Mouse (Mus musculus) v-Abl transformed pro-B cells (cell line): ENCODE results near the gene Spryd3.

ENCODE experiments used
- in situ Hi-C, 2 experiments: fragments of 400-800 bp; cut with MboI; formaldehyde crosslinking; loops; one replicate each; pipeline ENCODE4 v1.15.1; 2025; ENCODE audit not compliant: unreplicated experiment in 2 of 2

The Spryd3 gene

GRCm38 (mm10) chr15:102100996-102101671, 34.9 kb downstream of the Spryd3 start:
- in situ Hi-C loops, result no loop called here

GRCm38 (mm10) chr15:102100161-102100981, 35.7 kb downstream of the Spryd3 start, which contains the start of gene Tns2:
Gene Tns2 (plus strand): TSS chr15:102100413.
- in situ Hi-C loops, result no loop called here

GRCm38 (mm10) chr15:102099771-102100160, 36.3 kb downstream of the Spryd3 start:
- in situ Hi-C loops, result loop anchor here in 1 of 2 experiments (25.0 kb wide), 1 partner anchor 1363 kb away; the partner anchor contains the start of gene Nckap1l

- in situ Hi-C loops, result loop anchor here in 1 of 2 experiments (25.0 kb wide), 1 partner anchor 1363 kb away; the partner anchor contains the start of gene Nckap1l
Measured at GRCm38 (mm10) chr15:102099260-102099659, 36.8 kb downstream of the Spryd3 start.

- in situ Hi-C loops, result loop anchor here in 1 of 2 experiments (25.0 kb wide), 1 partner anchor 1364 kb away; the partner anchor contains the start of gene Nckap1l
Measured at GRCm38 (mm10) chr15:102097991-102098555, 38.0 kb downstream of the Spryd3 start.

- in situ Hi-C loops, result loop anchor here in 1 of 2 experiments (25.0 kb wide), 1 partner anchor 1365 kb away; the partner anchor contains the start of gene Nckap1l
Measured at GRCm38 (mm10) chr15:102097147-102097915, 38.7 kb downstream of the Spryd3 start.

- in situ Hi-C loops, result loop anchor here in 1 of 2 experiments (25.0 kb wide), 1 partner anchor 1367 kb away; the partner anchor contains the start of gene Nckap1l
Measured at GRCm38 (mm10) chr15:102094988-102095387, 41.0 kb downstream of the Spryd3 start.

- in situ Hi-C loops, result loop anchor here in 1 of 2 experiments (25.0 kb wide), 1 partner anchor 1368 kb away; the partner anchor contains the start of gene Nckap1l
Measured at GRCm38 (mm10) chr15:102094157-102094556, 41.9 kb downstream of the Spryd3 start.

- in situ Hi-C loops, result loop anchor here in 1 of 2 experiments (25.0 kb wide), 1 partner anchor 1370 kb away; the partner anchor contains the start of gene Nckap1l
Measured at GRCm38 (mm10) chr15:102092222-102092621, 43.8 kb downstream of the Spryd3 start.

GRCm38 (mm10) chr15:102091688-102092087, 44.3 kb downstream of the Spryd3 start:
- in situ Hi-C loops, result loop anchor here in 1 of 2 experiments (25.0 kb wide), 1 partner anchor 1371 kb away; the partner anchor contains the start of gene Nckap1l

GRCm38 (mm10) chr15:102091063-102091679, 44.9 kb downstream of the Spryd3 start:
- in situ Hi-C loops, result loop anchor here in 1 of 2 experiments (25.0 kb wide), 1 partner anchor 1371 kb away; the partner anchor contains the start of gene Nckap1l

- in situ Hi-C loops, result loop anchor here in 1 of 2 experiments (25.0 kb wide), 1 partner anchor 1372 kb away; the partner anchor contains the start of gene Nckap1l
Measured at GRCm38 (mm10) chr15:102089914-102090585, 46.0 kb downstream of the Spryd3 start.

GRCm38 (mm10) chr15:102083028-102083427, 53.0 kb downstream of the Spryd3 start:
- in situ Hi-C loops, result loop anchor here in 1 of 2 experiments (25.0 kb wide), 1 partner anchor 1379 kb away; the partner anchor contains the start of gene Nckap1l

GRCm38 (mm10) chr15:102082148-102082547, 53.9 kb downstream of the Spryd3 start:
- in situ Hi-C loops, result loop anchor here in 1 of 2 experiments (25.0 kb wide), 1 partner anchor 1380 kb away; the partner anchor contains the start of gene Nckap1l

GRCm38 (mm10) chr15:102080429-102080828, 55.6 kb downstream of the Spryd3 start:
- in situ Hi-C loops, result loop anchor here in 1 of 2 experiments (25.0 kb wide), 1 partner anchor 1382 kb away; the partner anchor contains the start of gene Nckap1l

- in situ Hi-C loops, result loop anchor here in 1 of 2 experiments (25.0 kb wide), 1 partner anchor 1382 kb away; the partner anchor contains the start of gene Nckap1l
Measured at GRCm38 (mm10) chr15:102079924-102080323, 56.1 kb downstream of the Spryd3 start.

- in situ Hi-C loops, result loop anchor here in 1 of 2 experiments (25.0 kb wide), 1 partner anchor 1383 kb away; the partner anchor contains the start of gene Nckap1l
Measured at GRCm38 (mm10) chr15:102079221-102079620, 56.8 kb downstream of the Spryd3 start.
